Mouse (Mus musculus): Measurements from ENCODE around the gene Setmar. TPM values are rescaled to one million over a fixed set of nuclear protein-coding genes. Genes with fewer than 3 reads are reported as not detected.

Setmar gene
- polyA plus RNA-seq, 1 experiment from 2014 or later: 7.0 TPM

- Histone ChIP-seq H3K4me1 (replicated peaks) (no peaks in the 10 kb centered on the region), H3K27ac (no peak overlapping the region), H3K9ac (replicated peaks) (no peak overlapping the region), H3K27me3 (no peaks in the 10 kb centered on the region), H3K4me2 (no peak overlapping the region), H3K9me3 (0 out of 2 replicates have a peak, but pooled peaks cover 7% of the 10 kb centered on the region), H3K4me3 (replicated peaks) (no peak overlapping the region), H3K36me3 (peaks cover 20% of the 10 kb centered on the region)
- no peak for ATAC-seq (ENCODE audit: insufficient number of reproducible peaks, insufficient read depth, low FRiP score, low TSS enrichment, low read depth)
- 94% methylated on average over 7 of the region's 7 CpGs for WGBS
Observed at GRCm38 (mm10) chr6:108075857-108076256, 11.0 kb downstream of the Setmar start.

DNA sequence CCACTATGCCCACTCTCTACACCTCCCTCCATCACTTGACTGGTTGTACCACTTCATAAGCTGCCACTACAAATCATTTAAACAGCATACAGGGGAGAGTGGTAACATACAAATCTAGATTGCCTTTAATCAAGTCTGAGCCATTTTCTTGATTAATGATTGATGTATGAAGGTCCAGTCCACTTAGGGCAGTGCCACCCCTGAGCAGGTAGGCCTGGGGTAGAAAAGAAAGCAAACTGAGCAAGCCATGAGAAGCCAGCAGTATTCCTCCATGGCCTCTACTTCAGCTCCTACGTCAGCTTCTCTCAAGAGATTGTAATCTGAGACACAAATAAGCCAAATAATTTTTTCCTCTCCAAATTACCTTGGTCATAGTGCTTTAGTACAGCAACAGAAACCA lies 26.5 kb downstream of the Setmar start:
- no peak for ATAC-seq (ENCODE audit: insufficient number of reproducible peaks, insufficient read depth, low FRiP score, low TSS enrichment, low read depth)
- no peaks in the 10 kb centered on the region; the same call in none of the 2 replicates for H3K4me1 ChIP-seq (replicated peaks)
- no peaks in the 10 kb centered on the region for H3K36me3 ChIP-seq
- H3K27ac ChIP-seq: no peak overlapping the region
- H3K9ac ChIP-seq (replicated peaks): no peak overlapping the region
- no peak overlapping the region for H3K4me3 ChIP-seq (replicated peaks)
- no peaks in the 10 kb centered on the region for H3K9me3 ChIP-seq
- H3K4me2 ChIP-seq: no peak overlapping the region
- WGBS: 46% methylated on average over 1 of the region's 1 CpGs
- no peaks in the 10 kb centered on the region for H3K27me3 ChIP-seq

DNA sequence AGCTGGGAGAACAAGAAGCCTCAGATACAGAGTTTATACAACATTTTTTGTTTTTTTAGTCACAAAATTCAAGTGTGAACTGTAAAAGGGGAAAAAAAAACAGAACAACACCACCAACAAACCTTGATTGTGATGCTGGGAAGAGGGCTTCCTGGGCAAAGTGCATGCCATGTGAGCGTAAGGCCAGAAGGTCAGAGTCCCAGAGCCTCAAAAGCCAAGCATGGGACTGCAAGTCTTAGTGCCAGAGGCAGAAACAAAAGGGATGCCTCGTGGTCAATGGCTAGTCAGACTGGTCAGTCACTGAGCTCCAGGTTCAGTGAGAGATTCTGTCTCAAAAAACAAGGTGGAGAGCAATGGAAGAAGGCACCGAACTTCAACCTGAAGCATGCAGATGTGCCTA lies 27.8 kb downstream of the Setmar start:
- 85% methylated on average over 3 of the region's 3 CpGs for WGBS

DNA sequence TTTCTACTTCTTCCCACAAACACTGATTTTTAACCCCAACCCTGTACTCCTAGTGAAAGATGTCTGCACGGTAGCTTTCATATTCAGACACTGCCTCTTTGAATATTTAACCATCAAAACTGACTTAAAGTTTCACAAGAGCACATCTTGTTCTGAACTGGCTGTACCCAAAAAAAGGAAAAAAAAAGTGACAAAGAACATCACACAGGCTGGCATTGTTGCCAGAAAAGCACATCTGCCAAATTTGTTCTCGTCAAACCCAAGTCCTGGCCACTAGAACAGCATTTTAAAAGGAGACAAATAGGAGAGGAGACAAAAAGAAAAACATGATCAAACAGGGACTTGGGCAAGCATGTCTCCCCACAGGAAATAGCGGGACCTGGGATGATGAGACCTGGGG lies 28.6 kb downstream of the Setmar start:
- Histone ChIP-seq H3K9me3 (no peaks in the 10 kb centered on the region), H3K9ac (replicated peaks) (no peak overlapping the region), H3K27ac (no peak overlapping the region), H3K36me3 (no peaks in the 10 kb centered on the region), H3K27me3 (no peaks in the 10 kb centered on the region), H3K4me2 (no peak overlapping the region), H3K4me3 (replicated peaks) (no peak overlapping the region), H3K4me1 (replicated peaks) (no peaks in the 10 kb centered on the region; the same call in none of the 2 replicates)
- ATAC-seq (ENCODE audit: insufficient number of reproducible peaks, insufficient read depth, low FRiP score, low TSS enrichment, low read depth): no peak
- 80% methylated on average over 3 of the region's 3 CpGs for WGBS

More for the DNA sequence above, 27.8 kb downstream of the Setmar start:
- Histone ChIP-seq H3K27ac (no peak overlapping the region), H3K9me3 (no peaks in the 10 kb centered on the region), H3K27me3 (no peaks in the 10 kb centered on the region), H3K4me2 (no peak overlapping the region), H3K36me3 (no peaks in the 10 kb centered on the region), H3K4me3 (replicated peaks) (no peak overlapping the region), H3K9ac (replicated peaks) (no peak overlapping the region), H3K4me1 (replicated peaks) (no peaks in the 10 kb centered on the region; the same call in none of the 2 replicates)
- ATAC-seq (ENCODE audit: insufficient number of reproducible peaks, insufficient read depth, low FRiP score, low TSS enrichment, low read depth): no peak

GRCm38 (mm10) chr6:108095445-108095844 lies 30.6 kb downstream of the Setmar start:
- H3K4me1 ChIP-seq (replicated peaks): no peaks in the 10 kb centered on the region; the same call in none of the 2 replicates
- no peak overlapping the region for H3K27ac ChIP-seq
- no peak overlapping the region for H3K9ac ChIP-seq (replicated peaks)
- H3K9me3 ChIP-seq: no peaks in the 10 kb centered on the region
- H3K27me3 ChIP-seq: no peaks in the 10 kb centered on the region
- no peak overlapping the region for H3K4me3 ChIP-seq (replicated peaks)
- H3K4me2 ChIP-seq: no peak overlapping the region
- WGBS: 48% methylated on average over 5 of the region's 5 CpGs
- ATAC-seq (ENCODE audit: insufficient number of reproducible peaks, insufficient read depth, low FRiP score, low TSS enrichment, low read depth): no peak
- no peaks in the 10 kb centered on the region for H3K36me3 ChIP-seq

DNA sequence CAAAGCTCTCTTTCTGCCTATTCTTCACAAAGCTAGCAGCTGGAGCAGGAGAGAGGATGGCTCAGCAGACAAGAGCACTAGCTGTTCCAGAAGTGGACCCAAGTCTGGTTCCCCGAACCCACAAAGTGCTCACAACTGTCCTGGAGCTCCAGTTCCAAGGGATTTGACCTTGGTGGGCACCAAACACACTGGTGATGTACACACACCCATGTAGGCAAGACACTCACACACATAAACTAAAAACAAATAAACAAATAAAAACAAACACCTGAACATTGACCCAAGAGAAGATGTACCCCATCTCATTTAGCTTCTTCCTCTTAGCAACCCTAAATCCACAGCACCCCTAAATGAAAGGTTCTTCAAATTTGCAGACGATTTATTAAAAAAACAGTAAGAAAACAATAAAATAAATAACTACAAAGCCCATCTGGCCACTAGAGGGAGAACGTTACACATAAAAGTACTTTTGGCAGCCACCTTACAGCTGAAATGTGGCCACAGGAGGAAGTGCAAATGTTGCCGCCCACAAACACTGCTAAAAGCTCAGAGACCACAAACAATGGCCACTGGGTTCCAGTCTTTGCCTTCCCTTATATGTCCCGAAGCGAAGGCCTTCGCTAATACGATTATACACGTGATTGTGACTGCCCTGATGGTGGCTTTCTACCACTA lies 33.5 kb downstream of the Setmar start:
- peak; percentile 34; the same call in 1 of the 2 replicates for ATAC-seq (ENCODE audit: insufficient number of reproducible peaks, insufficient read depth, low FRiP score, low TSS enrichment, low read depth)
- Histone ChIP-seq H3K36me3 (no peaks in the 10 kb centered on the region), H3K27me3 (no peaks in the 10 kb centered on the region), H3K9ac (replicated peaks) (no peak overlapping the region), H3K4me3 (replicated peaks) (no peak overlapping the region), H3K27ac (no peak overlapping the region), H3K9me3 (no peaks in the 10 kb centered on the region), H3K4me1 (replicated peaks) (no peaks in the 10 kb centered on the region; the same call in none of the 2 replicates), H3K4me2 (no peak overlapping the region)
- WGBS: 26% methylated on average over 9 of the region's 9 CpGs

- WGBS: 89% methylated on average over 3 of the region's 3 CpGs
- Histone ChIP-seq H3K9me3 (no peaks in the 10 kb centered on the region), H3K4me2 (no peak overlapping the region), H3K36me3 (no peaks in the 10 kb centered on the region), H3K27ac (no peak overlapping the region), H3K4me1 (replicated peaks) (no peaks in the 10 kb centered on the region; the same call in none of the 2 replicates), H3K4me3 (replicated peaks) (no peak overlapping the region), H3K27me3 (no peaks in the 10 kb centered on the region), H3K9ac (replicated peaks) (no peak overlapping the region)
- no peak for ATAC-seq (ENCODE audit: insufficient number of reproducible peaks, insufficient read depth, low FRiP score, low TSS enrichment, low read depth)
Observed at GRCm38 (mm10) chr6:108098846-108099217, 34.0 kb downstream of the Setmar start.

DNA sequence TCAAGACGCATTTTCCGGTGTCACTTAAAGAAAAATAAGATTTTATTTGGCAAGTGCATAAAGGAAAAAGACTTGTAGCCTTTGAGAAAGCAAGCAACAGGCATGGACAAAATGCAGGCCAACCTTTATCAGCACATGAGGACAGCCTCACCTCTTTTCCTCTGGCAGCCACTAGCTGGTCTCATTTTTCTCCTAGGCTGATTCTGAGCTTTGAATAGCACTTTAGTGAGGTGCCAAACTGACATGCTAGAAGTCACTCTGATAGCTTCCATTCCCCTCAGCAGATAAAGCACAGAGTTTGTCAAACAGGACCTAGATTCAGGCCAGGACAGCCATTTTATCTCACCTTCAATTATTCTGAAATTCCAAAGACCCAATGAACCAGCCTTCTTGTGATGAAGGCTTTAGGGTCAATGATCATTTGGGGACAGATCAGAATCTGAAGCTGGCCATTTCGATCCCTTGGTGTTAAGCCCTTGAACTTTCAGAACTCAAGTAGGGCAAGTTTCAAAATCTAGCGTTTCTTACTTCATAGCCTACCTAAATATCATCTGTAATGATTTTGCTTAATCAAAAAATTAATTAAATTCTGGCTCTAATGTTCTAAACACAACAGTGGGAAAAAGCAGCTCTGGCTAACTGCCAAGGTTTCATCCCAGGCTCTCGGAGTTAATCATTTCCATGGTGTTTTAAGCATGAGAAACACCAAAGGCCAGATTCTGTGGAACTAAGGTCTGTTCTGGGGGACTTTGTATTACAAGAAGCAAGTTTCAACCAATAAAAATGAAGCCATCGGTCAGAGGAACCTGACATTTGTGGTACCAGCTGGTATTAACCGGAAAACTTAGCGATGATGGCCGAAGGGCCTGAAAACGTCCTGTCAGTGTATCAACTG lies 37.3 kb downstream of the Setmar start:
- no peak for ATAC-seq (ENCODE audit: insufficient number of reproducible peaks, insufficient read depth, low FRiP score, low TSS enrichment, low read depth)
- Histone ChIP-seq H3K4me3 (replicated peaks) (no peak overlapping the region), H3K27me3 (no peaks in the 10 kb centered on the region), H3K4me2 (no peak overlapping the region), H3K4me1 (replicated peaks) (no peaks in the 10 kb centered on the region), H3K9ac (replicated peaks) (no peak overlapping the region), H3K27ac (no peak overlapping the region), H3K9me3 (no peaks in the 10 kb centered on the region), H3K36me3 (no peaks in the 10 kb centered on the region)
- 84% methylated on average over 10 of the region's 10 CpGs for WGBS

DNA sequence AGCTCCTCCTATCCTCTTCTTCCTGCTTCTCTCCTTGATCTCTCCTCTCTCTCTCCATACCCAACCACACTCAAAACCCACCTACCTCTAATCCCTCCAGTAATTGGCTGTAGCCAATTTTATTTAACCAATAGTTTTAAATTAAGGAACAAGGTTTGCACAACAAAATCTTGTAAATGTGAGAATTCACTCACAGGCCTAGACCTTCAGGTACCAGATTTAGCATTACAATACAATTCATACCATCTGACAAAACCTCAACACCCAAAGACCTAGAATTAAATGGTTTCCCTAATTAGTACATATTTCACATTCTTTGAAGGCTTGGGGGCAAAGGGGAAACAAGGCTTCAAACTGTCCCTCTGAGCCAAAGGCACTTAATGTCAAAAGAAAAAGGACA lies 42.5 kb downstream of the Setmar start:
- no peaks in the 10 kb centered on the region for H3K9me3 ChIP-seq
- H3K9ac ChIP-seq (replicated peaks): no peak overlapping the region
- ATAC-seq (ENCODE audit: insufficient number of reproducible peaks, insufficient read depth, low FRiP score, low TSS enrichment, low read depth): no peak
- H3K4me1 ChIP-seq (replicated peaks): no peaks in the 10 kb centered on the region
- H3K36me3 ChIP-seq: 0 out of 2 replicates have a peak, but pooled peaks cover 5% of the 10 kb centered on the region
- no peak overlapping the region for H3K4me3 ChIP-seq (replicated peaks)
- no peaks in the 10 kb centered on the region for H3K27me3 ChIP-seq
- H3K27ac ChIP-seq: no peak overlapping the region
- H3K4me2 ChIP-seq: no peak overlapping the region

DNA sequence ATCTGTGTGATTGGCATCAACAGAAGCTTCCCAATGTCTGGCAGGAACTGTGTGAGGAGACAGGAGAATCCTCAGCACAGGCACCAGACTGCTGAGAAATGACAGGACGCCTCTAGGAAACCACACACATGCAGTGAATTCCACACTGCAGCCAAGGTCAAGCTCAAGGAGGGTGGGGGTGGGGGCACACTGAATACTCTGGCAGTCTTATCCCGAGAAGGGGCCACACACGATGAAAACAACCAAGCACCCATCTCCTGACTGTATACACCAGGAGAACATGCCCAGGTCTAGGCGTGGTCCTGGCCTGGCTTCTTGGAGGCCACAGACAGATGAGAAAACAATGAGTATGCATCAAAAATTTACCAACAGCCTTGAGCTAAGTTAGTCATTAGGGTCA lies 45.5 kb downstream of the Setmar start:
- Histone ChIP-seq H3K27me3 (no peaks in the 10 kb centered on the region), H3K4me3 (replicated peaks) (no peak overlapping the region), H3K4me1 (replicated peaks) (no peaks in the 10 kb centered on the region), H3K4me2 (no peak overlapping the region), H3K9ac (replicated peaks) (no peak overlapping the region), H3K9me3 (no peaks in the 10 kb centered on the region), H3K27ac (no peak overlapping the region), H3K36me3 (0 out of 2 replicates have a peak, but pooled peaks cover 5% of the 10 kb centered on the region)
- ATAC-seq (ENCODE audit: insufficient number of reproducible peaks, insufficient read depth, low FRiP score, low TSS enrichment, low read depth): no peak
- 75% methylated on average over 4 of the region's 4 CpGs for WGBS

GRCm38 (mm10) chr6:108111693-108112092 lies 46.8 kb downstream of the Setmar start:
- Histone ChIP-seq H3K4me3 (replicated peaks) (no peak overlapping the region), H3K4me1 (replicated peaks) (no peaks in the 10 kb centered on the region), H3K36me3 (0 out of 2 replicates have a peak, but pooled peaks cover 5% of the 10 kb centered on the region), H3K4me2 (no peak overlapping the region), H3K27me3 (no peaks in the 10 kb centered on the region), H3K9me3 (no peaks in the 10 kb centered on the region), H3K9ac (replicated peaks) (no peak overlapping the region), H3K27ac (no peak overlapping the region)
- ATAC-seq (ENCODE audit: insufficient number of reproducible peaks, insufficient read depth, low FRiP score, low TSS enrichment, low read depth): no peak

Data from limb, embryonic 12.5 days (tissue).